Mouse (Mus musculus) embryonic facial prominence, embryonic 15.5 days (tissue): Measurements from ENCODE around the gene Pus10. TPM values are rescaled to one million over a fixed set of nuclear protein-coding genes. Genes with fewer than 3 reads are reported as not detected.

Experiments
- polyA plus RNA-seq: library from polyadenylated mRNA; unstranded; fragments of >200 nt; fragmentation: Nextera tagmentation; extraction: Ambion mirVana; gene quantifications from 2 replicates; pipeline ENCODE4 v1.2.1, GENCODE M21; 2015

The Pus10 gene
- polyA plus RNA-seq, 1 experiment from 2014 or later = 21.2 TPM

Other genes starting within 250 kb of the Pus10 start
- 77.3 and 88.8 TPM in 2 replicates for gene Ahsa2, start 167.6 kb upstream of the Pus10 start, polyA plus RNA-seq
- gene 1700093K21Rik, start 144.5 kb upstream of the Pus10 start, polyA plus RNA-seq = 0.12 TPM in 1 of 2 replicates, not detected in the other
- 22.9 and 25.1 TPM in 2 replicates for gene 0610010F05Rik, start 32.0 kb upstream of the Pus10 start, polyA plus RNA-seq
- gene Pex13, start 285 bp downstream of the Pus10 start, polyA plus RNA-seq = 33.2 and 40.1 TPM in 2 replicates
- gene Rel, start 105.3 kb downstream of the Pus10 start, polyA plus RNA-seq = 1.3 and 1.5 TPM in 2 replicates
- gene Papolg, start 229.6 kb downstream of the Pus10 start, polyA plus RNA-seq = 11.9 and 12.3 TPM in 2 replicates